Mouse (Mus musculus): ENCODE data around the gene Mef2d.

Mef2d gene

DNA sequence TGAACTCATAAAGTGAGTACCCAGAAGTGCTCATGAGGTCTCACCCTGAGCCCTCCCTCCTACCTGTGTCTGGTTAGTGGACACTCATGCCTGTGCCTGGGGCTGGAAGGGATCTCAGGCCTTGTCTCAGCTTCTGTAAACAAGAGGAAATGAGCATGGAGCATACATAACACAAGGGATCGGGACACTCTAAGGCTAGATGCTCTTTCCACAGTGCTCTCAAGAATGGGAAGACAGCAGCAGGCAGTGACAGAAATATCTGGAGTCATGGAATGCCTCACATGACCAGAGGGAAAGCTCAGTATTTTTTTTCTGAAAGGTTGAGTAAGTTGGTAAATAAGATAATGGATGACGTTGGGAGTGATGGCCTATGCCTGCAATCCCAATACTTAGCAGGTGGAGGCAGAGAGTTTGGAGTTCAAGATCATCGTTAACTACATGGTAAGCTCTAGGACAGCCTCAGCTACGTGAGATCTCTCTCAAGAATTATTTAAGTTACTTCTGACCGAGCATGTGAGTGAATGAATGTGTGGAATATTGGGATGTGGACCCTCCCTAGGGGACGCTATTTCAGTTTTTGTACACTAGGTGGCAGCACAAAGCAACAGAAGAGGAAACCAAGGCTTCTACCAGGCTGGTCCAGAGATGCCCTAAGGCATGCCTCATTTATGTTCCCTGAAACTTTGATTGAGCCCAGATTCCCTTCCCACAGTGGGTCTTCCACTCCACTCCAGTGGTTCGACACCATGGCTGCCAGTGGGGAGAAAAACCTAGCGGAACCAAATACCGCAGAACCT lies 49.8 kb downstream of the Mef2d start:
- DNase-seq = no peak

DNA sequence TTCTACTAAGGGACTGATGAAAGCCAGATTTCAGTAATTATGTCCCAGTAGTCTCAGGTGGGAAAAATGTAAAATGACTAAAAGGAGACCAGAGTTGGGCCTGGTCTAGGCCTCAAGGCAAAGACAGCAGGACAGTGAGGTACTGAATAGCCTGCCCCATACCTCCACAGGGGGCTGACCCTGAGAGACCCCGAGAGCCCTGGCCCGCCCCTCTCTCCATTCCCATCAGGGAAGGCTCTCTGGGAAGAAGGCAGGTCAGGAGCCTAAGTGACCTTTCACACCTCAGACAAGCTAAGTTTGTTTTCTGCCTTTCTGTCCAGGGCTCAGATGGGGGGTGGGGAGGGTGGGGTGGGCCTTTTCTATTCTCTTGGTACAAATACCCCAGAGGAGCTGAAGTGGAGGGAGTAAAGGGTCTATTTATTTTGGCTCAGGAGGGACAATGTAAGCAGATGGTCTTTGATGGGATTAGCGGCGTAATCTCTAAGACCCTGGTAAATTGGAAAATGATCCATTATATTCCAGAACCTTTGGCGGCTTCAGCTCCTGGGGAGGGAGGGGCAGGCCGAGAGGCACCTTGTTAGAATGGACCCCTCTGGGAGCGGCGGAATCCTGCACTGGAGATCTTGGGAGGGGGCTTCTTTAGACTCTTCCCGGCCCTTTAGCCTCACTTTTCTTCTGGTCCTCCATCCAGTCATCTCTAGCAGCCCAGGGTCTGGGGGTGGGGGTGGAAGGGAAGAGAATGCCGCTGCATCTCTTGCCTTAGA lies 55.8 kb downstream of the Mef2d start:
- DNase-seq = no peak

- no peak for DNase-seq
Measured at GRCm38 (mm10) chr3:88198505-88199020, 56.4 kb downstream of the Mef2d start.

DNA sequence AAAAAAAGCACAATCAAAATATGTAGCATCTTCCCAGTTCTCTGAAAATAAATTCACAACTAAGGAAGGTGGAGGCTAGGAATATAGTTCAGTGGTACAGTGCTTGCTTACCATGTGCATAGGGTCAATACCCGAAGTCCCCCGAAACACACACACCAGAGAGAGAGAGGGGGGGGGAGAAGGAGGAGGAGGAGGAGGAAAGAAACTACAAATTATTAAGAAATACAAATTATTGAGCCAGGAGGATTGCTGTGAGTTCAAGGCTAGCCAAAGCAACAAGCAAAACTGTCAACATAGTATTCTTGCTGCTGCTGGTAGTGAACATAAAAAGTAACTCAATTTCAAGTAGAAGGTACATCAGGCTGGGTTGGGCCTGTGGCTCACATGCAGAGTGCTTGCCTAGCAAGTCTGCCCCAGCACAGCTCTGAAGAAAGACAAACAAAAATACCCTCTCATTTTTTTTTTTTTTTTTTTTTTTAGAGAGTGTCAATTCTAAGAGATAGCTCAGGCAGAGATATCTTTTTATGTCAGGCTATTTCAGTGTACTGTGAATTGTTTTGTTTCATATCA lies 57.5 kb downstream of the Mef2d start:
- no peak for DNase-seq

DNA sequence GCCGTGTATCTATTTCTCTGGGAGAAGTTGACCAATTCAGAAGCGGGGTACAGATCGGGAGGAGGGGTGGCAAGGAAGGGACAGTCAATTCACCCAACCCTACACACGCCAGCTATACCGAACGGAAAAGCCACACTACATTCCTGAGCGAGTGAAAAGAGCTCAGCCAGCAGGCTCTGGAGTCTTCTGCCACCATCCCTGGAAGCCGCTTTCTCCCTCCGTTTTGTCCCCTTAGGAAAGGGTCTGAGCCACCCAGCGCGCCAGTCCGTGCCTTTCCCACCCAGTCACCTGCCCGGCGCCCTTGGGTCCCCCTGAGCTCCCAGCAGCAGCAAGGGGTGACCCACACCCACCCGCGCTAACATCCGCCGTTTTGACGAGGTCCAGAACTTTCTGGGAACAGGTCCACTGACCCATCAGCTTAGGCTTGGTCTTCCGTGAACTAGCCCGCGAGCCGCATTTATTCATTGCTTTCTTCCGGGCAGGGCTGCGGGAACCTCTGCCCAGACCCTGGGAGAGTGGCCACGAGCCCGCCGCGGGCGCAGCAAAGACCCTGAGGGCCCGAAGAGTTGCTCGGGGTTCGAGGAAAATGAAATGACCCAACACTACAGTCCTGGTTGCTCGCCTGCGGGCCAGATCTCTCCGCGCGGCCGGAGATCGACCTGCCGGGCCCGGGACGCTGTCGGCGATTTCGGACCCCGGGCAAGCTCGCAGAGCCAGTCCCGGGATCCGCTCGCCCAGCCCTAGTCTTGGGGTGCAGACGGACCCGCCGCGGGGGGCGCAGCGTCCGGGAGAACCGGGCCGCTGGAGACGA lies 58.2 kb downstream of the Mef2d start:
- no peak for DNase-seq

DNA sequence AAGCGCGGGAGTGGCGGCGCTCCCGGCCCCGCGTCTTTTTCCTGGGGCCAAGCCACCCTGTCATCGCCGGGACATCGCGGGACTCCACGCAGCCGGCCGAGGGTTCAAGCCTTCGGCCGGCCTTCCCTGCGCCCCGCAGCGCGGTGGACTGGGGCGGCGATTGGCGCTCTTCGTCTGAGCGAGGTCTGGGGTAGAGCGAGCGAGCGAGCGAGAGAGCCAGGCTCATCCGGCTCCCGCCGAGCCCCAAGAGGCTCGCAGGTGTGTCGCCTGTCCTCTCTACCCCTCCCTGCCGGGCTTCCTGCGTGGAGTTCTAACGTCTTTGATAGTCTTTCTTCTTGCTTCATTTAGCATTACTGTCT lies 58.8 kb downstream of the Mef2d start:
- no peak for DNase-seq

DNA sequence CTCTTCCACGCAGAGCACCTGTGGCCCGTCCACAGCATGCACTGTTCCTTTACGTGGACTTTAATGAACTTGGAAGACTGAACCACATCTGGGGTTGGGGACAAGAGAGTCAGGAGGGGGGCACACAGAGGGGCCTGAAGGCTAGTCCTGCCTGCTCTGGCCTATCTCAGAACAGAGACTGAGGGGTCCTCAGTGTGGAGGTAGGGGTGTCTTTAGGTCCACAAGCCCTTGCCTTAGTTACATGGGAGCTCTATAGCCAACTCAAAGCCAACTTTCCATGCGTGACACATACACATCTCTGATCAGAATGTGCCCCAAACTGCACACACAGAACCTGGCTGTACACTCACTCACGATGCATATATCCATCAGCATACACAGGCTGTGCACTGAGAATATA lies 59.5 kb downstream of the Mef2d start:
- DNase-seq = no peak

DNA sequence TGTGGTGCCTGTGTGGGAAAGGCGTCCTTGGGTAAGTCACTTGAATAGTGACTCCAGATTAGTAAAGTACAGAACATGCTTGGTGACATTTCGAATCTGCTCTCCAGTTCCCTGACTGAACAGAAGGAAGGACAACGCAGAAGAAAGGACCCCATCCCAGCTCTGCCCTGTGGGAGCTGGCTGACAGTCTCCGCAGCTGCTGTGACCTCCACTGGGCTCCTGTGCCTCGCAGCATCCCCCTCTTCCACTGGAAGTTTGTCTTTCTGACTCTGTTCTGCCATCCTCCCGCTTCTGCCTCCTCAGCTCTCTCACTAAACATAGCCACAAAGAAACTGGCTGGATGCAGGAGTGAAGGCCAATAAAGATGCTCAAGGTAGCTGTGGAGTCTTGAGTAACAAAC lies 60.8 kb downstream of the Mef2d start:
- DNase-seq = no peak

- no peak for DNase-seq
Measured at GRCm38 (mm10) chr3:88203456-88203855, 61.3 kb downstream of the Mef2d start.

DNA sequence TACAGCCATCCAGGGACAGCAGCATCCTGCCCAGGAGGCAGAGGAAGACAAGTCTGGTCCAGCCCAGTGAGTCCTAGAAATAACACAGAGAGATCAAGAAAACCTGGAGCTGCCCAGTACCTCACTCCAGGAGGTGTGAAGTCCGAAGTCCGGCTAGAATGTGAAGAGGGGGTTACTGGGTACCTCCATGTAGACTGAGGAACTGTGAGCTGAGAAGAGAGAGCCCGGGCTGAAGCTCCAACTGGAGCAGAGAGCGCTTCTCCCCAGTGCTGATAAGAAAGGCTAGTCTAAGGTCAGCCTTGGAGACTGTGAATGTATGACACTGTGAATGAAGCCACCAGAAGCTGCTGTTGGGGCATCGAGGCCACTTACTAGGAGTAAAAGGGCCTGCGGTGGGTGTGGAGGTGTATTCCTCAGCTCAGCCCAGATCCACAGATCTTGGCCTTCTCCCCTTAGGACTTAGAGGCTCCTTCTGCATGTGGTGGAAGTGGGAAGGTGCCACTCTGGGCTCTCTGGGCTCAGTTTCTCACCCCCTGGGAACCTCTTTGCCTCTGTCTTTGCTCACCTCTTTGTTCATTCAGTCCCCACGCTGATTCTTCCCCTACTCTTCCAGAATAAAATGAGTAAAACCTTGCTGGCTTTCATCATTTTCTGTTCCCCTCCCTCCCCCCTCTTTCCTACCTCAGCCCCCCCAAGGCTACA lies 62.0 kb downstream of the Mef2d start:
- DNase-seq = no peak

GRCm38 (mm10) chr3:88204751-88205150 lies 62.6 kb downstream of the Mef2d start:
- no peak for DNase-seq

DNA sequence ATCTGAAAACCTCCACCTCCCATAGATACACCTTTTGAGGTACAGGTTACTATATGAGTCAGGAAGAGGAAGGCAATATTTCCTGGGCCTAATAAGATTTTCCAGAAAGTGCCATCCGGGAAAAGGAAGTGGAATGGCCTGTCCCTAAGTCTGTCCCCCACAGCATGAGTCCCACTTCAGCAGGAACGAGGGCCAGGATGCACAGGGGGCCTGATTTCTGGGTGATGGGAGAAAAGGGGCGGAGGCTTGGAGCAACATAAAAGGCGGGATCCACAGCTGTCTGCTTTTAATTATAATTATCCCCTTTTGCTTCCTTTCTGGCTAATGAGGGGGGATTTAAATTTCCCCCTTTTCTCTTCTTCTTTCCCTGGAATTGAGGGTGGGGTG lies 63.0 kb downstream of the Mef2d start:
- no peak for DNase-seq

DNA sequence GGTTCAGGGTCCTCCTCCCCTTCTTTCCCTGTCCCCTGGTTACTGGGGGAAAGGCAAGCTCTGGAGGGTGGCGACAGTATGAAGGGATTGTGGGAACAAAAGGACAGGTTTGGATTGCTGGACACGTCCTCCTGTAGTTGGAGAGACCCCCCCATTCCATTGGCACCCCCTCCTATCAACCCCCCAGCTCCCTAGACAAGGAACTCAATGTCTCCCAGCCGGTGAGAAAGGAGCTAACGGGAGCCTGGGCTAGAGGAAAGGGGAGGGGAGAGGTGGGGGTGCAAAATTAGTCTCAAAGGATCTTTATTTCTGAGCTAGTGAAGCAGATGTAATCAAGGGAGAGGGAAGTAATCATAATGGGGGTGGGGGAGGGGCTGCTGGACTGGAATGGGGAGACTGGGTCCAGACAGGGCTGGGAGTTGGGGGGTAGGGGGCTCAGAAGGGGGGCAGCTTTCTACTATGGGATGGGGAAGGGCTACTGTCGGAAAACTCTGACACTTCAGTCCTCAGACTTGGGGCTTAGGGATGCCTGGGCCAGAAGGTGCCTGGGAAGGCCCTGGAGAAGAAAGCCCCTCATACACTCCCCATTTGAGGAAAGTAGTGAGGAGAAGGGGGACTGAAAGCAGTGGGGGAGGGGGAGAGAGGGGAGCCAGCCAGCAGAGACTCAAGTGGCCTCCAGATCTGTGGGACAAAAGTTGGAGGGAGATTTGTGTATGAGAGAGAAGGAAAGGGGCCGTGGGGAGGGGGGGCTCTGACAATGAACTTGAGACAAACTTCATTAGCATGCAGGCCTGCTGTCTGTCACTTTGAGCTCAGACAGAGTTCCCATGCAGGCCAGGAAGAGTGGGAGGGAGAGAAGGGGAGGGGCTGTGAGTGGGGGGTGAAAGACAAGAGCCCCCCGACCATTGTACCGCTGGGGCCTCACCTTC lies 63.7 kb downstream of the Mef2d start:
- DNase-seq = no peak

DNA sequence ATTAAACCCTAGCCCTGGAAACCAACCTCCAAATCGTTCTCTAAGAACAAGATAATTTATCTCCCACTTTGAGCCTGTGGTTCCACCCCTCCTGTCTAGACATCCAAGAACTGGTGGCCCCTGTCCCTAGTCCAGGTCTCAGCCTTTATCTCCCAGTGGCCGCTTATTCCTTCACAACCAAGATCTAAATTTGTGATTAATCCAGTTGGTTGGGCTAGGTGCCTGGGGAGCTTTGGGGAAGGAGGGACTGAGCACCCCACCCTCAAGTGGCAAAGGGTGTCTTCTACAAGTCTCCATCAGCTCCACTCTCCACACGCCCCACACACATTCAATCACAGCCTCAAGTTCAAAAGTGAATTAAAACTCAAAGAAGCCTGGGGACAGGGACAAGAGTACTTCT lies 64.3 kb downstream of the Mef2d start:
- no peak for DNase-seq

- DNase-seq = no peak
Measured at GRCm38 (mm10) chr3:88206901-88207371, 64.8 kb downstream of the Mef2d start.

DNA sequence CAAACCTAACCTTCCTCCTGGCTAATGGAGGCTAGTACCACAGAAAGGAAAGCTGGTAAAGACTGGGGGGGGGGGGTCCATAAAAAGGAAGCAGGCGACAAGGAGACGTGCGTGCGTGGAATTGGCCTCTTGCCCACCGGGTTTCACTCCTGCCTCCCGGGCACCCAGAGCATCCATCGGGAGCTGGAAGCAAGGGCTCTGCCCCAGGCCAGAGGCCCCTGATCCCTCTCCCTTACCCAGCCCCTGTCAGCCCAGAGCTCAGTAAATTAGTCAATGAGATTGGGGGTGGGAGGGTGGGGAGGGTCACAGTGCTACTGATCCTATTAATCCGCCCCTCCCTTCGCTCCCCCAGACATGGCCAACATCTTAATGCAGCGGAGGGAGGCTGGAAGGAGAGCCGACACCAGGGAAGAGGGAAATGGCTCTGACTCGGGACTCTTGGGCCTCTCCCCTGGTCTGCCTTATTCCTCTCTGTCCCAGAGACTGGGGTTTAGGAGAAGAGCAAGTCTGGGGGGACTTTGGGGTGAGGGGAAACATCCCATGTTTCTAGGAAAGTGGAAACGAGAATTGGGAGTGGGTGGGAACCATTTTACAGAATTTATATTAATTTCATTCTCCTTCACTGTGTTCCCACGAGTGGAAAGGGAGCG lies 65.4 kb downstream of the Mef2d start:
- no peak for DNase-seq

GRCm38 (mm10) chr3:88208226-88208720 lies 66.1 kb downstream of the Mef2d start:
- DNase-seq = no peak

GRCm38 (mm10) chr3:88209306-88209705 lies 67.1 kb downstream of the Mef2d start:
- DNase-seq = no peak

DNA sequence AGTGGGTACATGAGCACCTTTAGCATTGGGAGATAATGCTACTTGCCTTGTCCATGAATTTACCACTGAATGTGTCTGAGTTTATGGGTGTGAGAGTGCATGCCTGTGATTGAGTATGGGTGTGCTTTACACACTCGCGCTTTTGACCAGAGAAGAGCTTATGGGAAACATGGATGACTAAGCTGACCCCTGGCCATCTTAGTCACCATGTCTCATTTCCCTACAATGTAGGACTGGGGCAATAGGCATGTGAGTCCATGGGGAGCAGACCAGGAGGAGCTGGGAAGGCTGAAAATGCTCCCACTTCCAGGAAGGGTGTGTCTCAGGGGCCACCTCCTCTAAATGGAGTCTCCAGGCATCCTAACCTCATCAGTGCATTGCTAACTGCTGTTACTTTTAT lies 67.9 kb downstream of the Mef2d start:
- no peak for DNase-seq

- DNase-seq = no peak
Measured at GRCm38 (mm10) chr3:88210918-88211317, 68.7 kb downstream of the Mef2d start.
